Mouse (Mus musculus) spleen, postnatal 36 days (tissue): ENCODE measurements around the gene Pigk.
"Not testable (repeated sequence)": the region's sequence is repeated elsewhere in the genome, so short reads cannot be mapped to it uniquely, and the experiment has no call there.

Source experiments
- DNase-seq, 2 experiments: peaks; one replicate each; pipeline ENCODE4 v3.0.0; 2022; ENCODE audit warnings: low spot score in 2 of 2, mixed read lengths in 1 of 2

Gene Pigk

GRCm38 (mm10) chr3:152764516-152765312 is 50.8 kb downstream of the Pigk start:
- no peak for DNase-seq

GRCm38 (mm10) chr3:152767485-152767884 is 53.6 kb downstream of the Pigk start:
- no peak for DNase-seq

DNA sequence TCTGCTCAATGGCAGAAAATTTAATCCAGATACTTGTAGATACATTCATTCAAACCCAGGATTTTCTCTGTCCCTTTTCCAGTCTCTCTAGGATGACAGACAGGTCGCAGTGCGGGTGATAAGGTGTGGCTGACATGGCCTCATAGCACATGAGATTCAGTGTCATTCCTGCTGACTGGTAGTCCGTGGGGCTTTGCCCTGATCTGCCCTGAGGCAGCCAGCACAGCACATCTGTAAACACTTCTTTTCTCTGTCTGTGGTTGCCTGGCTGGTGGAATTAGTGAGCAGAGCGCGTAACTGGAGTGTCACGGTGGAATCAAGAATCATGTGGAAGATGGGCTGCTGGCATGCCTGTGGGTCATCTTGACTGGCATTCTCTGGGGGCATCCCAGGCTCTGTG is 56.2 kb downstream of the Pigk start:
- no peak for DNase-seq

DNA sequence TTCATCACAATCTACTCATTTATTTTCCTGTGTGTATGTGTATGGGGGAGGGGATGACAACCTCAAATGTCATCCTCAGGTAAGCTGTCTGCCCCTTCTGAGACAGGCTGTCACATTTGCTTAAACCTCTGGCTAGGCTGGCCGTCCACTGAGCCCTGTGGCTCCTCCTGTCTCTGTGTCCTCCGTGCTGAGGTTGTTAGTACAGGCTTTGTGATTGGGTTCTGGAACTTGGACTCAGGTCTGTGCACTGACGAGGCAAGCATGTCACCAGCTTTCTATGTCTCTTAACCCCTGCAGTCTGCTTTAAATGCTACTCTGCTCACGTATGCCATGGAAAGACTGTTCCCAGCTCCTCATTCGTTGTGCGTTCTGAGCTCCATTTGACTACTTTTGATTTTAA is 62.5 kb downstream of the Pigk start:
- DNase-seq = no peak

DNA sequence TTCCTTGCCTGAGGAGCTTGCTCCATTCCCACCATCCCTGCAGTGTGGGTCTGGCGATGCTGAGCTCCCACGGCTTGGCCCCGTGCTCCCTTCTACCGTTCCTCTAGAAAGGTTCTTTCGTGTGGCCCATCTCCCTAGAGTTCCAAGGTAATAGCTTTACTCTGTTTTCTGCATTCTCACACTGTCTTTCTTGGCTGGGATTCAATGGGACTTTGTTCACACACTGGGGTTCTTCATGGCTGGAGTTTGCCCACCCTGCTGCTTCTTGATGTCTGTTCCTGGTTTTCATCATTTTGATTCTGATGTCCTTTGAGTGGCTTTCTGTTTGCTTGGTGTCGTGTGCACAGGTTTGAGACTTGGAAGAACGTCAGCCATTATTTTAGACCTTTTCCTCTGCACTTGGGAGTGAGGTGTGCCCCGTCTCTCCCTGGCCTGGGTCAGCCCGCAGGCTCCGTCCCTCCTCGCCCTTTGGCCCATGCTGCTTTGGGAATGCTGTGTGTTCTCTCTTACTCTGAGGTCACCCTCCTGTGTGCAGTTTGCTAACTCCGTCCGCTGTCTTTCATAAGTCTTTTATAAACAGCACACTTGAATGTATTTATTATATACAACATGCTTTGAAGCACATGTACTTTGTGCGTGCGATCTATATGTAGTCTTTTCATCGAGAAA is 63.1 kb downstream of the Pigk start:
- DNase-seq = no peak

DNA sequence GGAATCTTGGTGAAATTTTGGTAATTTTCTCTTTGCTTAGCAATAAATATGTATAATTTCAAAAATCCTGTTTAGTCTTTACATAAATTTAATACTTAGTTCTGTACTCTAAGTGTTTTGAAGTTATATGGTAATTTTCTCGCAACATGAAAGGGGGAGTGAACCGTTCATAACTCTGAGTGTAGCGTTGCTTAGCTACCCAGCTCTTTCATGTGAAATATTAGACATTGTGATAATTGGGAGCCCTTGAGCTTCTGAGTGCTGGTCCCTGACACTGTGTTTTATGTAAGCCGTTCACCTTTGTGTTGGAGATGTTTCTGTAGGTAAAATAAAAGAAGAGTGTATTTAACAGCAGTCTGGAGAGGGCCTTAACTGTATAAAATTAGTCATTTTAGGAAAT is 65.9 kb downstream of the Pigk start:
- DNase-seq = no peak

DNA sequence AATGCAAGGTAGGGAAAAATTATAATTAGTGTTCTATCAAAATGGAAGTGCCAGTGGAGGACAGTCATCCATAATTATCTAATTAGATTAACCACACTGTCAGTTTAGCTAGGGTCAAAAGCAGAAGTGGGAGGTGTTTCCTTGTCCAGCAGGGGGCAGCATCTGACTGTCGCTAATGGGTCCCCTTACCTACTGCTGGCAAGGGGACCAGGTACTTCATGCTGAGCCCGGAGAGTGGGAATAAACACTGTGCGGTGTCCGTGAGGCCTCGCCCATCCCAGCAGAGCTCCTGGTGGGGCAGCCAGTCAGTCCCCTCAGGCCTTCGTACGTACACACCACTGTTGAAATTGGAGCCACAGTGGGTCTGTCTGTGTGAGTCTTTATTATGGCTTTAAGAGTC is 69.9 kb downstream of the Pigk start:
- DNase-seq = peak; percentile 39 to 47

DNA sequence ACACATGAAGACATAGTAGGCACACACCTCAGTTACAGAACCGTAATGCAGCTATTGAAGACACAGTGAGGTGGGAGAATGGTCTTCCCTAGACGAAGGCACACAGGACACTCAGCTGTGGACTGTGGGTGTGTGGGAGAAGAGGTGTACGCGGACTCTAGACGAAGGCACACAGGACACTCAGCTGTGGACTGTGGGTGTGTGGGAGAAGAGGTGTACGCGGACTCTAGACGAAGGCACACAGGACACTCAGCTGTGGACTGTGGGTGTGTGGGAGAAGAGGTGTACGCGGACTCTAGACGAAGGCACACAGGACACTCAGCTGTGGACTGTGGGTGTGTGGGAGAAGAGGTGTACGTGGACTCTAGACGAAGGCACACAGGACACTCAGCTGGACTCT is 70.5 kb downstream of the Pigk start:
- DNase-seq = not testable (repeated sequence)

- DNase-seq = not testable (repeated sequence)
Observed at GRCm38 (mm10) chr3:152788301-152788953, 74.5 kb downstream of the Pigk start.

- no peak for DNase-seq
Observed at GRCm38 (mm10) chr3:152792601-152793000, 78.7 kb downstream of the Pigk start.

DNA sequence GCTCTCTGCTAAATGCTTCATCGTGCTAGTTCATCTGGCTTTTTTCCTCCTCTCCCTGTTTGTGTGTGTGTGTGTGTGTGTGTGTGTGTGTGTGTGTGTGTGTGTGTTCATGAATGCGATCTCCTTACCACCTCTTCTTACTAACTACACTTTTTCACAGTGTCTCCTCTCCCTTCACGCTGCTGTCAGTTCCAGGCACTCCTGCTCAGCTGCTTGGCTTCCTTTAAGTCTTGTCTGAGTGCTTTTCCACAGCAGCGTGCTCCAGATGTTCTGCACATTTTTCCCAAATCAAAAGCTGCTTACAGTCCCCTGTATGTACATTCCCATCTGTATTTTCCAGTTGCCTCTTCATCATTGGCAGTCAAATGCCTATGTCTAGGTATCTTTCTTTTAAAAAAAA is 79.1 kb downstream of the Pigk start:
- no peak for DNase-seq

DNA sequence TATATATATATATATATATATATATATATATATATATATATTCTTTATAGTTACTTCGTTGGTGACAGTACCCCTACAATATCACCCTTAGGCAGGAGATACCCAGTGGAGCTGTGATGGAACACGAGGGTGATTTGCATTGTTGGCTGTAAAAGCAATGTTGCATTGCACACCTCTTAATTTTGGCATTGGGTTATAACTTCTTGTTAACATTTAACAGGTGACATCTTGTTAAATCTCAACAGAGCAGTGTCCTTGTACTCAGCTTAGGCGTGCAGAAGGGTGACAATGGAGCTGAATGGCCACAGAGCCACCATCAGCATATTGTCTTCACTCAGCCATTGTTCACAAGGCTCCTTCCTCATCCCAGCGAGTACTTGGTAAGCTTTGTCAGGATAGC is 82.3 kb downstream of the Pigk start:
- DNase-seq = no peak

DNA sequence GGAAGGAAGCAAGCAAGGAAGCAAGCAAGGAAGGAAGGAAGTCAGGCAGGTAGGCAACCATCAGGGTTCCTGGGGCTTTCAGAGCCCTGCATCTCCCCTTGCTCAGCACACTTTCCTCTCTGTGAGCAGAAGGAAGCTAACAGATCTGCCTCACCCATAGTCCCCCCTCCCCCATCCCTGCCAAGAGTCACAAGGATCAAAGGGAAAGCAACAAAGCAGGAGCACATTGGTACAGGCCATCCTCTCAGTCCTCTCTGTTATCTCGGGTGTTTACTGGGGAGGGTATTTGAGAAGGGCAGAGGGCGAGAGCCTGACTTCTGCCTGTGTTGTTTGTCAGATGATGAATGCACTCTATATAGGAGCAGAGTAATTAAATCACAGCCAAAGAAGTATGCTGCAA is 83.5 kb downstream of the Pigk start:
- DNase-seq = no peak

GRCm38 (mm10) chr3:152799738-152800431 is 86.0 kb downstream of the Pigk start:
- DNase-seq = no peak

- no peak for DNase-seq
Observed at GRCm38 (mm10) chr3:152813905-152814304, 100.0 kb downstream of the Pigk start.

- no peak for DNase-seq
Observed at GRCm38 (mm10) chr3:152815110-152815509, 101.2 kb downstream of the Pigk start.

- no peak for DNase-seq
Observed at GRCm38 (mm10) chr3:152820406-152820805, 106.5 kb downstream of the Pigk start.

DNA sequence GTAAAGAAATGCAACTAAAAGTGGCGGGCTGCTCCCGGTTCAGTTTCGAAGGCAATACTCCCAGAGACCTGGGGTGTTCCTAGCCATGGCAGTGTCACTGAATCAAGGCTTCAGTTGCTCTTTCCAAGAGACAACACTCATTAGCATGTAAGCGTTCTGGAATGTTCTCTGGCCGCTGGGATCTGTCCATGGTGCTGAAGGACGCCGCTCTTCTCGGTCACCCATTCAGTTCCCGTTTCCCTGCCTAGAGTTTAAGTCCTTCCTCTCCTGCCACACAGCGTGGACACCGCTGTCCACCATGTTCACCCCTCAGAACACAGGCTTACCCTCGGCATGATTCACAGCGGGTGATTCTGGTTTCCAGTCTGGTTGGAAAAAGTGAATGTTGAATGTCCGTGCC is 107.3 kb downstream of the Pigk start:
- DNase-seq = no peak

DNA sequence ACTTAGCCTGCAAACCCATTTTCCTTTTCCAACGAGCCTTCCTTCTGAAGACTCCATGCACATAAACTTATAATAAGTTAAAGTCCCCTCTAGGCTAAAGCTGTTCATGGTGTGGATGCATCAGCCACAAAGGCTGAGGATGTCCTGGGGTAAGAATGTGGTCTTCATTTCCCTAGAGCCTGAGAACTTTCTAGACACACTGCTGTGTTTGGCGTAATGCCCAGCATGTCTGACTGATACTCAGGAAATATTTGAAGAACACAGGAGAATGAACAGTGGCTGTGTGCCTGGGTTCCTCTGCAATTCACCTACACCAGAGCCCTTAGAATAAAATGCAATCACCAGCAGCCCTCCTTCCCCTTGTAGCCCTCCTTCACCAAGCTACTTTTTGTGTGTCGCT is 117.5 kb downstream of the Pigk start:
- no peak for DNase-seq

- DNase-seq = no peak
Observed at GRCm38 (mm10) chr3:152831974-152832373, 118.1 kb downstream of the Pigk start.

GRCm38 (mm10) chr3:152832436-152832835 is 118.5 kb downstream of the Pigk start:
- no peak for DNase-seq

DNA sequence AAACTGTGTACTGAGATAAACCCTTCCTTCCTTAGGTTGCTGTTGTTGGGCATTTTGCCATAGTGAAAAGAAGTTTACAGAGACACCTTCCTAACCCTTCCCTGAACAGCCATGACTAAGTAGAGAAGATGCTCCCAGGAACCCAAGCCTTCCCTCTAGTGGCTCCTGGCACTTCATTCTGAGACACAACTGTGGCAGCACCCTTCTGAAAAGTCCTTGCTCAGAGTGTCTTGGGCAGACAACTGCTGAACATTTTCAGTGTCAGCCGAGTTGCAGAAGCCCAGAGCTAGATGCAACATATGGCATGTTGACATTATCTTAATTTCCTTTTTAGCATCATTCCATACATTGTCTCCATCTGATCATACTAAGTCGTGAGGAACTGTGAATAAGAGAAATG is 123.5 kb downstream of the Pigk start:
- DNase-seq = no peak
